Mouse (Mus musculus) liver, embryonic 12.5 days (tissue): Measurements from ENCODE around the gene Ttc7b. TPM values are rescaled to one million over a fixed set of nuclear protein-coding genes. Genes with fewer than 3 reads are reported as not detected.
A peak's percentile ranks its signal among the peaks of the same experiment; 100 is the strongest.

ENCODE experiments used
- ATAC-seq: fragments of 200-750 bp; cut with Nextera tagmentation; 2 replicates; pipeline ENCODE4 v1.8.0; 2017; ENCODE audit warnings: moderate number of reproducible peaks, mild to moderate bottlenecking, moderate library complexity
- H3K27ac ChIP-seq: fragments of 300-500 bp; sonication (generic); 2 replicates; pipeline ENCODE4 v1.5.1; 2016; ENCODE audit warnings: mild to moderate bottlenecking
- H3K27me3 ChIP-seq: fragments of 300-500 bp; sonication (generic); replicated peaks from 2 replicates; pipeline ENCODE4 v1.6.1; 2016; ENCODE audit warnings: mild to moderate bottlenecking, moderate library complexity
- H3K36me3 ChIP-seq: fragments of 300-500 bp; sonication (generic); 2 replicates; pipeline ENCODE4 v1.6.1; 2016; ENCODE audit warnings: mild to moderate bottlenecking, moderate library complexity
- H3K4me1 ChIP-seq: fragments of 300-500 bp; sonication (generic); 2 replicates; pipeline ENCODE4 v1.6.1; 2016
- H3K4me2 ChIP-seq: fragments of 300-500 bp; sonication (generic); 2 replicates; pipeline ENCODE4 v1.6.1; 2016; ENCODE audit warnings: mild to moderate bottlenecking, moderate library complexity
- H3K4me3 ChIP-seq: fragments of 300-500 bp; sonication (generic); 2 replicates; pipeline ENCODE4 v1.5.1; 2016; ENCODE audit warnings: mild to moderate bottlenecking, moderate library complexity
- H3K9ac ChIP-seq: fragments of 300-500 bp; sonication (generic); 2 replicates; pipeline ENCODE4 v1.6.1; 2016; ENCODE audit warnings: mild to moderate bottlenecking, moderate library complexity
- H3K9me3 ChIP-seq: fragments of 300-500 bp; sonication (generic); replicated peaks from 2 replicates; pipeline ENCODE4 v1.6.1; 2016; ENCODE audit warnings: mild to moderate bottlenecking, moderate library complexity
- WGBS: fragments of 180-500 bp; shearing (Covaris S2); methylation state at CpG from one replicate; pipeline ENCODE4 v1.1.7; 2016; ENCODE audit not compliant: insufficient replicate concordance; 5-methylcytosine and 5-hydroxymethylcytosine counted together
- polyA plus RNA-seq: library from polyadenylated mRNA; unstranded; fragments of >200 nt; fragmentation: Nextera tagmentation; extraction: Ambion mirVana; gene quantifications from 2 replicates; pipeline ENCODE4 v1.2.1, GENCODE M21; 2016

Gene Ttc7b
- polyA plus RNA-seq, 1 experiment from 2014 or later: 2.2 TPM

- H3K9me3 ChIP-seq: no peaks in the 10 kb centered on the region
- no peak overlapping the region for H3K4me2 ChIP-seq
- H3K27ac ChIP-seq: no peak overlapping the region
- H3K27me3 ChIP-seq: no peaks in the 10 kb centered on the region
- H3K4me3 ChIP-seq: no peak overlapping the region
- 67% methylated on average over 1 of the region's 1 CpGs for WGBS
- no peaks in the 10 kb centered on the region for H3K4me1 ChIP-seq
- no peak overlapping the region for H3K9ac ChIP-seq
- peaks cover 2% of the 10 kb centered on the region; the same call in 1 of the 2 replicates for H3K36me3 ChIP-seq
- ATAC-seq: no peak
Observed at GRCm38 (mm10) chr12:100306336-100306735, 214.3 kb downstream of the Ttc7b start.

GRCm38 (mm10) chr12:100305051-100305673, 215.5 kb downstream of the Ttc7b start:
- H3K4me1 ChIP-seq: no peaks in the 10 kb centered on the region
- 72% methylated on average over 4 of the region's 4 CpGs for WGBS
- H3K4me2 ChIP-seq: no peak overlapping the region
- H3K4me3 ChIP-seq: no peak overlapping the region
- H3K9ac ChIP-seq: no peak overlapping the region
- H3K36me3 ChIP-seq: peaks cover 8% of the 10 kb centered on the region
- no peaks in the 10 kb centered on the region for H3K27me3 ChIP-seq
- no peak for ATAC-seq
- no peak overlapping the region for H3K27ac ChIP-seq
- no peaks in the 10 kb centered on the region for H3K9me3 ChIP-seq

GRCm38 (mm10) chr12:100304280-100304679, 216.3 kb downstream of the Ttc7b start:
- 80% methylated on average over 2 of the region's 2 CpGs for WGBS
- no peaks in the 10 kb centered on the region for H3K9me3 ChIP-seq
- H3K27me3 ChIP-seq: no peaks in the 10 kb centered on the region
- H3K4me1 ChIP-seq: no peaks in the 10 kb centered on the region
- H3K4me2 ChIP-seq: no peak overlapping the region
- no peak overlapping the region for H3K4me3 ChIP-seq
- H3K9ac ChIP-seq: no peak overlapping the region
- peaks cover 8% of the 10 kb centered on the region for H3K36me3 ChIP-seq
- no peak overlapping the region for H3K27ac ChIP-seq
- ATAC-seq: no peak

- H3K4me1 ChIP-seq: no peaks in the 10 kb centered on the region
- no peak for ATAC-seq
- H3K36me3 ChIP-seq: peaks cover 8% of the 10 kb centered on the region
- no peak overlapping the region for H3K9ac ChIP-seq
- no peak overlapping the region for H3K4me3 ChIP-seq
- H3K27me3 ChIP-seq: no peaks in the 10 kb centered on the region
- H3K27ac ChIP-seq: no peak overlapping the region
- no peak overlapping the region for H3K4me2 ChIP-seq
- no peaks in the 10 kb centered on the region for H3K9me3 ChIP-seq
- WGBS: 71% methylated on average over 7 of the region's 7 CpGs
Observed at GRCm38 (mm10) chr12:100303141-100303540, 217.5 kb downstream of the Ttc7b start.

- no peak overlapping the region for H3K9ac ChIP-seq
- no peaks in the 10 kb centered on the region for H3K27me3 ChIP-seq
- no peak overlapping the region for H3K27ac ChIP-seq
- WGBS: 75% methylated on average over 5 of the region's 5 CpGs
- no peaks in the 10 kb centered on the region for H3K4me1 ChIP-seq
- H3K4me3 ChIP-seq: no peak overlapping the region
- no peak for ATAC-seq
- H3K36me3 ChIP-seq: peaks cover 8% of the 10 kb centered on the region
- no peak overlapping the region for H3K4me2 ChIP-seq
- H3K9me3 ChIP-seq: no peaks in the 10 kb centered on the region
Observed at GRCm38 (mm10) chr12:100300446-100300845, 220.2 kb downstream of the Ttc7b start.

- ATAC-seq: no peak
- H3K4me3 ChIP-seq: no peak overlapping the region
- H3K9ac ChIP-seq: no peak overlapping the region
- no peak overlapping the region for H3K27ac ChIP-seq
- H3K9me3 ChIP-seq: peaks cover 5% of the 10 kb centered on the region; the same call in 1 of the 2 replicates
- WGBS: 62% methylated on average over 8 of the region's 8 CpGs
- H3K4me2 ChIP-seq: no peak overlapping the region
- H3K4me1 ChIP-seq: no peaks in the 10 kb centered on the region
- H3K27me3 ChIP-seq: no peaks in the 10 kb centered on the region
- H3K36me3 ChIP-seq: peaks cover 8% of the 10 kb centered on the region
Observed at GRCm38 (mm10) chr12:100299322-100299726, 221.3 kb downstream of the Ttc7b start.

GRCm38 (mm10) chr12:100298788-100299187, 221.8 kb downstream of the Ttc7b start:
- Histone ChIP-seq H3K36me3 (peaks cover 8% of the 10 kb centered on the region), H3K4me1 (no peaks in the 10 kb centered on the region), H3K9me3 (peaks cover 5% of the 10 kb centered on the region; the same call in 1 of the 2 replicates), H3K27me3 (no peaks in the 10 kb centered on the region), H3K27ac (no peak overlapping the region), H3K4me2 (no peak overlapping the region), H3K4me3 (no peak overlapping the region), H3K9ac (no peak overlapping the region)
- ATAC-seq: no peak
- WGBS: 71% methylated on average over 2 of the region's 2 CpGs

- 67% methylated on average over 4 of the region's 4 CpGs for WGBS
- no peak overlapping the region for H3K4me2 ChIP-seq
- no peak; the same call in 1 of the 2 replicates for ATAC-seq
- peaks cover 5% of the 10 kb centered on the region; the same call in 1 of the 2 replicates for H3K9me3 ChIP-seq
- no peak overlapping the region for H3K4me3 ChIP-seq
- no peaks in the 10 kb centered on the region for H3K4me1 ChIP-seq
- H3K27ac ChIP-seq: no peak overlapping the region
- H3K27me3 ChIP-seq: no peaks in the 10 kb centered on the region
- no peak overlapping the region for H3K9ac ChIP-seq
- H3K36me3 ChIP-seq: peaks cover 8% of the 10 kb centered on the region
Observed at GRCm38 (mm10) chr12:100297961-100298360, 222.7 kb downstream of the Ttc7b start.

- Histone ChIP-seq H3K4me1 (peaks cover 6% of the 10 kb centered on the region; the same call in 1 of the 2 replicates), H3K9ac (no peak overlapping the region), H3K27me3 (no peaks in the 10 kb centered on the region), H3K27ac (no peak overlapping the region), H3K4me2 (no peak overlapping the region), H3K36me3 (no peaks in the 10 kb centered on the region), H3K4me3 (no peak overlapping the region), H3K9me3 (peaks cover 5% of the 10 kb centered on the region; the same call in 1 of the 2 replicates)
- no peak for ATAC-seq
- 79% methylated on average over 2 of the region's 2 CpGs for WGBS
Observed at GRCm38 (mm10) chr12:100294457-100294856, 226.2 kb downstream of the Ttc7b start.

- Histone ChIP-seq H3K36me3 (no peaks in the 10 kb centered on the region), H3K4me3 (no peak overlapping the region), H3K27me3 (no peaks in the 10 kb centered on the region), H3K9me3 (peaks cover 5% of the 10 kb centered on the region; the same call in 1 of the 2 replicates), H3K27ac (no peak overlapping the region), H3K9ac (no peak overlapping the region), H3K4me1 (peaks cover 10% of the 10 kb centered on the region; the same call in 1 of the 2 replicates), H3K4me2 (no peak overlapping the region)
- 64% methylated on average over 9 of the region's 9 CpGs for WGBS
- ATAC-seq: no peak
Observed at GRCm38 (mm10) chr12:100293956-100294355, 226.7 kb downstream of the Ttc7b start.

- Histone ChIP-seq H3K4me3 (no peak overlapping the region), H3K27me3 (no peaks in the 10 kb centered on the region), H3K4me1 (peaks cover 12% of the 10 kb centered on the region; the same call in 1 of the 2 replicates), H3K9ac (no peak overlapping the region), H3K9me3 (peaks cover 5% of the 10 kb centered on the region; the same call in 1 of the 2 replicates), H3K4me2 (no peak overlapping the region), H3K27ac (no peak overlapping the region), H3K36me3 (no peaks in the 10 kb centered on the region)
- ATAC-seq: no peak
- 65% methylated on average over 18 of the region's 18 CpGs for WGBS
Observed at GRCm38 (mm10) chr12:100290711-100291685, 229.6 kb downstream of the Ttc7b start.

- Histone ChIP-seq H3K9me3 (peaks cover 5% of the 10 kb centered on the region; the same call in 1 of the 2 replicates), H3K4me3 (no peak overlapping the region), H3K27ac (no peak overlapping the region), H3K27me3 (no peaks in the 10 kb centered on the region), H3K9ac (no peak overlapping the region), H3K36me3 (no peaks in the 10 kb centered on the region), H3K4me2 (no peak overlapping the region), H3K4me1 (peaks cover 12% of the 10 kb centered on the region; the same call in 1 of the 2 replicates)
- WGBS: 58% methylated on average over 10 of the region's 11 CpGs
- ATAC-seq: peak; percentile 6; the same call in 1 of the 2 replicates
Observed at GRCm38 (mm10) chr12:100290178-100290531, 230.5 kb downstream of the Ttc7b start.
